Mouse (Mus musculus): ENCODE measurements at regions not wholly inside any gene's neighbourhood (a gene's known extent, or its start where the extent isn't known, plus 50 kb on each side); places are given as distances from the start of the nearest gene placed in this dataset.
"Not testable (repeated sequence)": the region's sequence is repeated elsewhere in the genome, so short reads cannot be mapped to it uniquely, and the experiment has no call there.

DNA sequence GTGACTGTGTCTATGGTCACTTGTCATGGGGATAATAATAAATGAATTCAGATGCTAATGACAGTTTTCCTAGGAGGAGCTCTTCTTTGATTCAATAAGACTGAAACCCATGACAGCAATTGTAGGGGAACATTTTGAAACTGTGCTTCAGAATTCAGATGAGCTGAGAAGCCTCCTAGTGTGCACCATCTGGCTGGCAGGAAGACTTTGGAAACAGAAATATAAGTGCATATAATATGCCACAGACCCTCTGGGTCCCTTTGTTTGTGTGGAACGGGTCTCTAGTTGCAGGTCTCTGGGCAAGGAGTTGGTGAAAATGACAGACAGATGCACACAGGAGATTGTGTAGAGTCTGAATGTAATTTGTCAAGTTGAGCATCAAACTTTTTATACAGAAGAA is 1043.3 kb upstream of the Cntnap5a start:
- DNase-seq (ENCODE audit: extremely low read depth, low read depth, low spot score): no peak

DNA sequence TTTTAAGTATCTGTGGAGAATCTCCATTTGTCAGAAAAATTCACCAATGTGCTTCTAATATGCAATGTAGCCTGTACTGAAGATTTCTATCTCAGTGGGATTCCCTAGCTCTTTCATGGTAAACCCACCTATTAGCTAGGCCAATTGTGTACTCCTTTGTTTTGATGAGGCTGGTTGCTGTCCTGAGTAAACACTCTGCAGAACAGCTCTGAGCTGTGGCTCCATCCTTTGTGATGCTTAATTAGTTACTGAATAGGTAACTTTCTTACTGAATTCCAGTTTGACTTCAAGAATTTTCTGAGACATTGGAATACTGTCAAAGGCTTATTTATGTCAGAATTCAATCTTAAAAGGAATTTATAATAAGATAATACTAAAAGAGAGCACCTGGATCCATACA is 1042.7 kb upstream of the Cntnap5a start:
- DNase-seq (ENCODE audit: extremely low read depth, low read depth, low spot score): not testable (repeated sequence)

DNA sequence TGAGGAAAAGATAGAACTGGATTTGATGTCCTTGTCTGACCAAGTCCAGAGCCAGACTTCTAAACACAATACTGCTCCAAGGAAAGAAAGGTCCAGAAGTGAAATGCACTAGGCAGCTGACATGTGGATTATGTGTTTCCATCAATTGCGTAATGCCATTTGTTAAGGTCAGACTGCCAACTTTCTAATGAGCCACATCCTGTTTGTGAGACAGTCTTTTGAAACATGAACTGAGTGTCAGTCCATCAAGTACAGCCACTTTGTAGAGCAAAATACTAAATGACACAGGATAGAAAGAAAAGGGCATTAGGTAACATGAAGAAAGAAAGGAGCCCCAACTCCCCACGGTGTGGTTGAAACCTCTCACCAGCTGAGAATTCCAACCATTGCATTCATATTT is 1010.6 kb upstream of the Cntnap5a start:
- peak; percentile 40 for DNase-seq (ENCODE audit: extremely low read depth, low read depth, low spot score)

DNA sequence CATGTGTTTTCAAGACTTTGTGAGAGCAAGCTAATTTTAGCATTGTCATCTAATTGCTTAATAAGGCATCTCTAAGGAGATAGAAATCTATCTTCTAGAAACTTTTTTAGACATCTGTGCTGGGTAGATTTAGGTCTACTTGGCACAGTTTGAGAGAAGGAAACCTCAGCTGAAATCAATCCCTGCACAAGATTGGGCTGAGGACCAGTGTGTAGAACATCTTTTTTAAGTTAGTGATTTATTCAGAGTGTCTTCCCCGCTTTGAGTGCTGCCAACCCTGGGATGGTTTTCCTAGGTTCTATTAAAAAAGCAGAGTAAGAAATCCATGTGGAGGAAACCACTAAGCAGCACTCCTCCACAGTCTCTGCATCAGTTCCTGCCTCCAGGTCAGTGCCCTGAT is 1003.3 kb upstream of the Cntnap5a start:
- DNase-seq (ENCODE audit: extremely low read depth, low read depth, low spot score): no peak

DNA sequence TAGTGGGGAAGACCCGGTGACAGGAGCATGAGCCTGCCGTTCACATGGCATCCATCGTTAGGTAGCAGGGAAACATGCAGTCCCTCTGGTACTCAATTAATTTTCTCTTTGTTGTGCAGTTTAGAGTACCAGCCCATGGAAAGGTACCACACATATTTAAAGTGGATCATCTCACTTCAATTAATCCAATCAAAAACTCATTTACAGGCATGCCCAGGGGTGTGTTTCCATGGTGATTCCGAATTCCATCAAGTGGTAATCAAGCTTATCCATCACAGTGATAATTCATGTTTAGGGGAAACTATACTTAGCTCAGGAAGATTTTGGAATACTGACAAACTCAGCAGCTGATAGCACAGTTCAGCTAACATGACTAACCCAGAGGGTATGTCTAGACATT is 963.4 kb upstream of the Cntnap5a start:
- no peak for DNase-seq (ENCODE audit: extremely low read depth, low read depth, low spot score)

DNA sequence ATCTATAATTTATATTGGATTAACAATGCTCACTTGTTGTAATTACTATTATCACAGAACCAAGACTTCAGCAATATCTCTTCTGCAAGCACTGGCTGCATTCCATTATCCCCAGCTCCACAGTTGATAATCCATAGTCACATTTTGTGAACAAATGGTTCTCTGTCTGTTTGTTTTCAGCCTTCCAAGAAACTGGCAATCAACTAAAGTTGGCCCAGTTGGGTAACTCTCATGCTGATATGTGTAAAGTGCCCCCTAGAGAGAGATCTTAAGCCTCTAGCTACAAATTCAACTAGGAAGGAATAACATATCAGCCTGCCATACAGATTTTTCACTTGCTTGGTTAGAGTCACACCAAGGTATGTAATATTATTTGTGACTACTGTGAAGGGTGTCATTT is 955.4 kb upstream of the Cntnap5a start:
- DNase-seq (ENCODE audit: extremely low read depth, low read depth, low spot score): no peak

All from fat pad, adult 2 months (tissue).